Mouse (Mus musculus) forebrain, embryonic 14.5 days (tissue): Measurements from ENCODE around the gene Gm17428. TPM values are rescaled to one million over a fixed set of nuclear protein-coding genes. Genes with fewer than 3 reads are reported as not detected.

Experiments
- ATAC-seq: fragments of 200-750 bp; cut with Nextera tagmentation; 2 replicates; pipeline ENCODE4 v1.8.0; 2017; ENCODE audit warnings: mild to moderate bottlenecking, moderate library complexity
- DNase-seq: peaks from one replicate; pipeline ENCODE4 v3.0.0-alpha.2; 2015; ENCODE audit warnings: low spot score
- H3K27ac ChIP-seq: fragments of 300-500 bp; sonication (generic); 2 replicates; pipeline ENCODE4 v1.5.1; 2014; ENCODE audit warnings: low read depth, mild to moderate bottlenecking, control low read depth, low read length, moderate library complexity
- H3K27me3 ChIP-seq: fragments of 300-500 bp; sonication (generic); replicated peaks from 2 replicates; pipeline ENCODE4 v1.6.1; 2014; ENCODE audit warnings: low read length, control low read depth, mixed read lengths; ENCODE audit not compliant: control insufficient read depth, insufficient read depth
- H3K36me3 ChIP-seq: fragments of 300-500 bp; sonication (generic); 2 replicates; pipeline ENCODE4 v1.6.1; 2014; ENCODE audit warnings: low read length, control low read depth; ENCODE audit not compliant: control insufficient read depth, insufficient read depth
- H3K4me1 ChIP-seq: fragments of 300-500 bp; sonication (generic); 2 replicates; pipeline ENCODE4 v1.6.1; 2014; ENCODE audit warnings: antibody characterized with exemption, low read length, control low read depth; ENCODE audit not compliant: control insufficient read depth, insufficient read depth
- H3K4me2 ChIP-seq: fragments of 300-500 bp; sonication (generic); 2 replicates; pipeline ENCODE4 v1.6.1; 2014; ENCODE audit warnings: mild to moderate bottlenecking, control low read depth, low read length
- H3K4me3 ChIP-seq: fragments of 300-500 bp; sonication (generic); 2 replicates; pipeline ENCODE4 v1.5.1; 2014; ENCODE audit warnings: low read depth, low read length, control low read depth
- H3K9ac ChIP-seq: fragments of 300-500 bp; sonication (generic); 2 replicates; pipeline ENCODE4 v1.6.1; 2014; ENCODE audit warnings: mild to moderate bottlenecking, low read length, control low read depth, moderate library complexity
- H3K9me3 ChIP-seq: fragments of 300-500 bp; sonication (generic); replicated peaks from 2 replicates; pipeline ENCODE4 v1.6.1; 2016; ENCODE audit warnings: low read length, control low read depth, mixed read lengths; ENCODE audit not compliant: control insufficient read depth
- WGBS: fragments of 180-500 bp; shearing (Covaris S2); extraction: QIAGEN DNeasy Blood & Tissue Kit; methylation state at CpG from one replicate; pipeline ENCODE4 v1.1.7; 2014; 5-methylcytosine and 5-hydroxymethylcytosine counted together
- microRNA counts: library from miRNA; unstranded; fragments of <30 nt; microRNA quantifications from one replicate; lab custom pipeline; 2016
- microRNA-seq: library from miRNA; unstranded; fragments of <30 nt; microRNA quantifications from one replicate; pipeline ENCODE4, GENCODE M21; 2016
- polyA plus RNA-seq: library from polyadenylated mRNA; unstranded; fragments of >200 nt; fragmentation: Nextera tagmentation; extraction: Ambion mirVana; gene quantifications from 2 replicates; pipeline ENCODE4 v1.2.1, GENCODE M21; 2014

Gm17428 gene
- polyA plus RNA-seq, 1 experiment from 2014 or later: not detected

- H3K27me3 ChIP-seq: no peaks in the 10 kb centered on the region
- H3K4me3 ChIP-seq: no peak overlapping the region
- H3K27ac ChIP-seq: no peak overlapping the region
- H3K9me3 ChIP-seq: no peaks in the 10 kb centered on the region
- peaks cover 21% of the 10 kb centered on the region for H3K4me1 ChIP-seq
- 61% methylated on average over 7 of the region's 7 CpGs for WGBS
- no peak overlapping the region for H3K4me2 ChIP-seq
- DNase-seq: peak; percentile 85
- H3K36me3 ChIP-seq: peaks cover 48% of the 10 kb centered on the region
- no peak overlapping the region for H3K9ac ChIP-seq
- ATAC-seq: peak; percentile 9; the same call in 1 of the 2 replicates
Measured at GRCm38 (mm10) chr14:55024236-55024635, 47.5 kb downstream of the Gm17428 start.

DNA sequence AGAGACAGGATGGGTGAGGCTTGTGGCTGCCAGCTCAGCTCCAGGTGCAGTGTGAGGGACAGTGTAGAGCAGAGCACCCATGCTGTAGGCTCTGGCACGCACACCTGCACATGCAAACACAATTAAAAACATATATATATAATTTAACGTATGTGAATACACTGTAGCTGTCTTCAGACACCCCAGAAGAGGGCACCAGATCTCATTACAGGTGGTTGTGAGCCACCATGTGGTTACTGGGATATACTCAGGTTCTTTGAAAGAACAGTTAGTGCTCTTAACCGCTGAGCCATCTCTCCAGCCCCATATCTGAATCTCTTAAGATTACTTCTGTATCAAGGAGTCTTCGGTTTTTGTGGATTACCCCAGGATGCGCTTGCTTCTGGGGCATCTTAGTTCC lies 48.8 kb downstream of the Gm17428 start:
- no peak for DNase-seq
- WGBS: 86% methylated on average over 5 of the region's 5 CpGs
- H3K4me1 ChIP-seq: peaks cover 29% of the 10 kb centered on the region
- H3K4me2 ChIP-seq: no peak overlapping the region
- H3K27ac ChIP-seq: no peak overlapping the region
- H3K4me3 ChIP-seq: no peak overlapping the region
- H3K9me3 ChIP-seq: no peaks in the 10 kb centered on the region
- ATAC-seq: no peak
- H3K27me3 ChIP-seq: no peaks in the 10 kb centered on the region
- H3K9ac ChIP-seq: no peak overlapping the region
- H3K36me3 ChIP-seq: peaks cover 40% of the 10 kb centered on the region

MicroRNA genes within 50 kb of the gene (microRNA counts, 519-probe panel; counts per million panel counts)
- microRNA mmu-miR-208a (lab: Ali Mortazavi, UCI): 1,799 counts per million, percentile 4 among the panel's probes with 10 or more counts
- microRNA mmu-miR-208b (lab: Ali Mortazavi, UCI): not detected

Small RNAs within 50 kb of the gene (microRNA-seq; reads per million reads assigned to microRNA genes)
- not detected for gene Mir208a
- 2.9 reads per million, percentile 16 among the genes with 10 or more reads in this experiment for gene Mir208b

Other genes with a start within 250 kb of the Gm17428 start
- gene Slc7a8, start 195.0 kb upstream of the Gm17428 start, polyA plus RNA-seq: 6.9 and 9.8 TPM in 2 replicates
- not detected in 2 replicates for gene Rnf212b, start 162.8 kb upstream of the Gm17428 start, polyA plus RNA-seq
- 9.3 and 11.7 TPM in 2 replicates for gene Homez, start 106.0 kb upstream of the Gm17428 start, polyA plus RNA-seq
- 2.5 TPM in 2 replicates for gene Ppp1r3e, start 99.4 kb upstream of the Gm17428 start, polyA plus RNA-seq
- 4.0 and 4.4 TPM in 2 replicates for gene Bcl2l2, start 93.6 kb upstream of the Gm17428 start, polyA plus RNA-seq
- not detected in 2 replicates for gene Gm20521, start 93.5 kb upstream of the Gm17428 start, polyA plus RNA-seq
- gene Pabpn1, start 84.4 kb upstream of the Gm17428 start, polyA plus RNA-seq: 133 and 140 TPM in 2 replicates
- 76.1 and 82.9 TPM in 2 replicates for gene Slc22a17, start 63.8 kb upstream of the Gm17428 start, polyA plus RNA-seq
- 26.9 and 27.7 TPM in 2 replicates for gene Efs, start 50.8 kb upstream of the Gm17428 start, polyA plus RNA-seq
- gene Il25, start 44.2 kb upstream of the Gm17428 start, polyA plus RNA-seq: 0.38 and 0.48 TPM in 2 replicates
- gene Cmtm5, start 40.7 kb upstream of the Gm17428 start, polyA plus RNA-seq: 2.8 and 3.5 TPM in 2 replicates
- 0.91 and 1.2 TPM in 2 replicates for gene Myh6, start 10.0 kb upstream of the Gm17428 start, polyA plus RNA-seq
- gene Myh7, start 17.7 kb downstream of the Gm17428 start, polyA plus RNA-seq: 5.4 and 6.5 TPM in 2 replicates
- gene Ngdn, start 38.5 kb downstream of the Gm17428 start, polyA plus RNA-seq: 64.1 and 72.0 TPM in 2 replicates
- 8.5 and 12.0 TPM in 2 replicates for gene Zfhx2, start 115.4 kb downstream of the Gm17428 start, polyA plus RNA-seq
- gene Thtpa, start 117.9 kb downstream of the Gm17428 start, polyA plus RNA-seq: 44.4 and 47.2 TPM in 2 replicates
- 8.1 and 9.2 TPM in 2 replicates for gene Ap1g2, start 129.7 kb downstream of the Gm17428 start, polyA plus RNA-seq
- 24.1 and 28.9 TPM in 2 replicates for gene Jph4, start 140.0 kb downstream of the Gm17428 start, polyA plus RNA-seq
- gene Dhrs2, start 245.1 kb downstream of the Gm17428 start, polyA plus RNA-seq: 0.41 and 0.56 TPM in 2 replicates